Mouse (Mus musculus): ENCODE results near the gene Hdac2. TPM values are rescaled to one million over a fixed set of nuclear protein-coding genes. Genes with fewer than 3 reads are reported as not detected.

Gene Hdac2
- total and polyA plus RNA-seq, 3 experiments, result 9.9 to 52.1 (median 51.6) TPM

GRCm38 (mm10) chr10:36959563-36960110 lies 14.7 kb upstream of the Hdac2 start:
- Histone ChIP-seq H3K27ac (no peak overlapping the region), H3K36me3 (ENCODE audit: control insufficient read depth, insufficient read depth, low read length) (no peaks in the 10 kb centered on the region), H3K79me2 (replicated peaks; ENCODE audit: control insufficient read depth, insufficient read depth, low read length) (no peaks in the 10 kb centered on the region), H3K4me1 (ENCODE audit: control insufficient read depth, insufficient read depth, low read length) (no peaks in the 10 kb centered on the region), H3K9ac (ENCODE audit: low read depth, low read length) (no peak overlapping the region), H3K27me3 (ENCODE audit: control insufficient read depth, insufficient read depth, low read length) (no peaks in the 10 kb centered on the region), H3K4me3 (no peak overlapping the region)
- TF ChIP-seq POLR2A (IDR thresholded peaks at IDR 0.05; ENCODE audit: insufficient read depth, low read depth, low read length) (no peak), EP300 (IDR thresholded peaks at IDR 0.05; ENCODE audit: insufficient read depth, low read depth, low read length) (no peak), CTCF (IDR thresholded peaks at IDR 0.05) (no peak)
- WGBS, result 80% methylated on average over 1 of the region's 1 CpGs
- DNase-seq, result no peak
- intact Hi-C loops (cut with DNase I), result no loop called here

DNA sequence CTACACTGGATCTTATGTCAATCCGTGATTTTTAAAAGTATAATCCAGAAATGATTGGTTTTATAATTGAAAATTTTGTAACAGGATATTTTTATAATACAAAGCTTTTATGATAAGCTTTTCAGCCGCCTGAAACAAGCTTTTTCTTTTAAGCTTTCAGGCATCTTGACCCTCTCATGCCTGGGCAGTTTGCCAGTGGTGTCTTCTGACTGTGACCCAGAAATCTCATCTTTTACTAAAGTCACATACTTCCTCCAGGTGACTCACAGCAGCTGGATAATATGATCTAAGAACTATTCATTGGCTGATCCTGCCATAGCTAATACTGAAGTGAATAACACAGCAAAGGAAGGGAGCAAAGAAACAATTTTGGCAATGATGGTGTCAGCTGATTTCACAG lies 9.9 kb upstream of the Hdac2 start:
- no peaks in the 10 kb centered on the region for H3K36me3 ChIP-seq (ENCODE audit: control insufficient read depth, insufficient read depth, low read length)
- TF ChIP-seq EP300 (IDR thresholded peaks at IDR 0.05; ENCODE audit: insufficient read depth, low read depth, low read length) (no peak), CTCF (IDR thresholded peaks at IDR 0.05) (no peak), POLR2A (IDR thresholded peaks at IDR 0.05; ENCODE audit: insufficient read depth, low read depth, low read length) (no peak)
- H3K4me1 ChIP-seq (ENCODE audit: control insufficient read depth, insufficient read depth, low read length), result no peaks in the 10 kb centered on the region
- WGBS, result 26% methylated on average over 2 of the region's 2 CpGs
- intact Hi-C loops (cut with DNase I), result no loop called here
- no peaks in the 10 kb centered on the region for H3K27me3 ChIP-seq (ENCODE audit: control insufficient read depth, insufficient read depth, low read length)
- DNase-seq, result no peak
- no peak overlapping the region for H3K9ac ChIP-seq (ENCODE audit: low read depth, low read length)
- no peaks in the 10 kb centered on the region for H3K79me2 ChIP-seq (replicated peaks; ENCODE audit: control insufficient read depth, insufficient read depth, low read length)
- no peak overlapping the region for H3K4me3 ChIP-seq
- H3K27ac ChIP-seq, result no peak overlapping the region

GRCm38 (mm10) chr10:36974676-36975520 lies 554 bp downstream of the Hdac2 start:
- intact Hi-C loops (cut with DNase I), result no loop called here
- under 1% methylated on average over 61 of the region's 63 CpGs for WGBS
- H3K79me2 ChIP-seq (replicated peaks; ENCODE audit: control insufficient read depth, insufficient read depth, low read length), result peaks cover 9% of the 10 kb centered on the region
- H3K36me3 ChIP-seq (ENCODE audit: control insufficient read depth, insufficient read depth, low read length), result peaks cover 3% of the 10 kb centered on the region
- TF ChIP-seq EP300 (IDR thresholded peaks at IDR 0.05; ENCODE audit: insufficient read depth, low read depth, low read length) (no peak), CTCF (IDR thresholded peaks at IDR 0.05) (no peak), POLR2A (IDR thresholded peaks at IDR 0.05; ENCODE audit: insufficient read depth, low read depth, low read length) (no peak; the same call in none of the 2 replicates)
- DNase-seq, result peak in 1 of 2 experiments; percentile 76
- H3K27me3 ChIP-seq (ENCODE audit: control insufficient read depth, insufficient read depth, low read length), result no peaks in the 10 kb centered on the region
- H3K27ac ChIP-seq, result peak overlapping the region; percentile 99
- peak overlapping the region; percentile 93 for H3K9ac ChIP-seq (ENCODE audit: low read depth, low read length)
- H3K4me3 ChIP-seq, result peak overlapping the region; percentile 94
- peaks cover 3% of the 10 kb centered on the region for H3K4me1 ChIP-seq (ENCODE audit: control insufficient read depth, insufficient read depth, low read length)

GRCm38 (mm10) chr10:36981866-36982265 lies 7.5 kb downstream of the Hdac2 start:
- Histone ChIP-seq H3K79me2 (replicated peaks; ENCODE audit: control insufficient read depth, insufficient read depth, low read length) (peaks cover 8% of the 10 kb centered on the region), H3K27me3 (ENCODE audit: control insufficient read depth, insufficient read depth, low read length) (no peaks in the 10 kb centered on the region), H3K4me3 (no peak overlapping the region), H3K4me1 (ENCODE audit: control insufficient read depth, insufficient read depth, low read length) (no peaks in the 10 kb centered on the region; the same call in 1 of the 2 replicates), H3K27ac (no peak overlapping the region), H3K9ac (ENCODE audit: low read depth, low read length) (no peak overlapping the region), H3K36me3 (ENCODE audit: control insufficient read depth, insufficient read depth, low read length) (no peaks in the 10 kb centered on the region; the same call in 1 of the 2 replicates)
- TF ChIP-seq CTCF (IDR thresholded peaks at IDR 0.05), result peak; percentile 31; the same call in 1 of the 2 replicates
- no peak for TF ChIP-seq POLR2A (IDR thresholded peaks at IDR 0.05; ENCODE audit: insufficient read depth, low read depth, low read length)
- no peak for TF ChIP-seq EP300 (IDR thresholded peaks at IDR 0.05; ENCODE audit: insufficient read depth, low read depth, low read length)
- WGBS, result over 99% methylated on average over 4 of the region's 4 CpGs
- DNase-seq, result no peak
- intact Hi-C loops (cut with DNase I), result no loop called here

DNA sequence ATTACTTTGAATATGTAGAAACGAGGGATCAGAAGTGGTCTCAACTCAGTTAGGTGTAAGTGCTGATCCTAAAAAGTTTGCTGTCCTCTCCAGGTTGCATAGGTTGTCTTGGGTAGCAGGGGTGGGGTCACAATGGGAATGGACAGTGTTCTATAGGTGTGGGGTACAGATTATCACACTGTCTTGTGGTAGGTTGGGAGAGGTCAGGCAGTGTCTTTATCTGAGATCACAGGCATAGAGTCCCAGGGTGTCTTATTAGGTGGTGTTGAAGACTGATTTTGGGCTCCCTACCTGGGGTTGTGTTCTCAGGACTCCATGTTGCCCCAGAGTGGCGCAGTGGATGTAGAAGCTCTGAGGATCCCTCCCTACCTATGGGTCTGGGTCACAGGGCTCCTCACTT lies 17.8 kb downstream of the Hdac2 start:
- H3K4me3 ChIP-seq, result no peak overlapping the region
- intact Hi-C loops (cut with DNase I), result no loop called here
- TF ChIP-seq CTCF (IDR thresholded peaks at IDR 0.05), result no peak
- TF ChIP-seq POLR2A (IDR thresholded peaks at IDR 0.05; ENCODE audit: insufficient read depth, low read depth, low read length), result no peak
- no peak for TF ChIP-seq EP300 (IDR thresholded peaks at IDR 0.05; ENCODE audit: insufficient read depth, low read depth, low read length)
- no peak for DNase-seq
- H3K27me3 ChIP-seq (ENCODE audit: control insufficient read depth, insufficient read depth, low read length), result no peaks in the 10 kb centered on the region
- no peak overlapping the region for H3K27ac ChIP-seq
- WGBS, result 95% methylated on average over 2 of the region's 2 CpGs
- H3K36me3 ChIP-seq (ENCODE audit: control insufficient read depth, insufficient read depth, low read length), result peaks cover 15% of the 10 kb centered on the region
- H3K4me1 ChIP-seq (ENCODE audit: control insufficient read depth, insufficient read depth, low read length), result no peaks in the 10 kb centered on the region
- H3K79me2 ChIP-seq (replicated peaks; ENCODE audit: control insufficient read depth, insufficient read depth, low read length), result 0 out of 2 replicates have a peak, but pooled peaks cover 1% of the 10 kb centered on the region
- H3K9ac ChIP-seq (ENCODE audit: low read depth, low read length), result no peak overlapping the region

GRCm38 (mm10) chr10:37000839-37001238 lies 26.5 kb downstream of the Hdac2 start:
- no peaks in the 10 kb centered on the region for H3K79me2 ChIP-seq (replicated peaks; ENCODE audit: control insufficient read depth, insufficient read depth, low read length)
- H3K27me3 ChIP-seq (ENCODE audit: control insufficient read depth, insufficient read depth, low read length), result no peaks in the 10 kb centered on the region
- no peak for DNase-seq
- intact Hi-C loops (cut with DNase I), result no loop called here
- H3K27ac ChIP-seq, result no peak overlapping the region
- TF ChIP-seq POLR2A (IDR thresholded peaks at IDR 0.05; ENCODE audit: insufficient read depth, low read depth, low read length) (no peak), EP300 (IDR thresholded peaks at IDR 0.05; ENCODE audit: insufficient read depth, low read depth, low read length) (no peak), CTCF (IDR thresholded peaks at IDR 0.05) (no peak)
- no peak overlapping the region for H3K9ac ChIP-seq (ENCODE audit: low read depth, low read length)
- WGBS, result 90% methylated on average over 2 of the region's 2 CpGs
- peaks cover 8% of the 10 kb centered on the region for H3K36me3 ChIP-seq (ENCODE audit: control insufficient read depth, insufficient read depth, low read length)
- H3K4me3 ChIP-seq, result no peak overlapping the region
- no peaks in the 10 kb centered on the region for H3K4me1 ChIP-seq (ENCODE audit: control insufficient read depth, insufficient read depth, low read length)

Measured in heart, adult 2 months (tissue).